Mouse (Mus musculus) midbrain, postnatal 0 days (tissue): ENCODE measurements around the gene Cib4. TPM values are rescaled to one million over a fixed set of nuclear protein-coding genes. Genes with fewer than 3 reads are reported as not detected.
A peak's percentile ranks its signal among the peaks of the same experiment; 100 is the strongest.

Source experiments
- ATAC-seq: fragments of 200-750 bp; cut with Nextera tagmentation; 2 replicates; pipeline ENCODE4 v1.8.0; 2017; ENCODE audit warnings: moderate number of reproducible peaks, mild to moderate bottlenecking, moderate TSS enrichment, moderate library complexity; ENCODE audit not compliant: low FRiP score
- DNase-seq: peaks from one replicate; pipeline ENCODE4 v3.0.0-alpha.2; 2015; ENCODE audit warnings: low spot score
- H3K27ac ChIP-seq: fragments of 300-500 bp; sonication (generic); 2 replicates; pipeline ENCODE4 v1.5.1; 2014; ENCODE audit warnings: low read depth, mild to moderate bottlenecking, low read length, mixed read lengths
- H3K27me3 ChIP-seq: fragments of 300-500 bp; sonication (generic); 2 replicates; pipeline ENCODE4 v1.6.1; 2014; ENCODE audit warnings: low read length, control low read depth, mixed read lengths; ENCODE audit not compliant: insufficient read depth
- H3K36me3 ChIP-seq: fragments of 300-500 bp; sonication (generic); 2 replicates; pipeline ENCODE4 v1.6.1; 2014; ENCODE audit warnings: low read length, control low read depth, mixed read lengths; ENCODE audit not compliant: insufficient read depth
- H3K4me1 ChIP-seq: fragments of 300-500 bp; sonication (generic); 2 replicates; pipeline ENCODE4 v1.6.1; 2014; ENCODE audit warnings: mild to moderate bottlenecking, control low read depth, antibody characterized with exemption, low read length, mixed read lengths; ENCODE audit not compliant: insufficient read depth
- H3K4me2 ChIP-seq: fragments of 300-500 bp; sonication (generic); 2 replicates; pipeline ENCODE4 v1.6.1; 2014; ENCODE audit warnings: low read depth, mild to moderate bottlenecking, low read length, mixed read lengths; ENCODE audit not compliant: poor library complexity, severe bottlenecking
- H3K4me3 ChIP-seq: fragments of 300-500 bp; sonication (generic); 2 replicates; pipeline ENCODE4 v1.5.1; 2014; ENCODE audit warnings: low read depth, mild to moderate bottlenecking, low read length, moderate library complexity
- H3K9ac ChIP-seq: fragments of 300-500 bp; sonication (generic); replicated peaks from 2 replicates; pipeline ENCODE4 v1.6.1; 2014; ENCODE audit warnings: mild to moderate bottlenecking, low read length, moderate library complexity, mixed read lengths; ENCODE audit not compliant: poor library complexity, severe bottlenecking
- H3K9me3 ChIP-seq: fragments of 300-500 bp; sonication (generic); 2 replicates; pipeline ENCODE4 v1.6.1; 2016; ENCODE audit warnings: low read length, control low read depth
- CTCF ChIP-seq: IDR thresholded peaks from 2 replicates; pipeline ENCODE4 v1.5.1; 2016; ENCODE audit warnings: antibody characterized with exemption, mild to moderate bottlenecking
- WGBS: fragments of 180-500 bp; shearing (Covaris S2); extraction: QIAGEN DNeasy Blood & Tissue Kit; methylation state at CpG from one replicate; pipeline ENCODE4 v1.1.7; 2014; 5-methylcytosine and 5-hydroxymethylcytosine counted together
- polyA plus RNA-seq: library from polyadenylated mRNA; unstranded; fragments of >200 nt; fragmentation: Nextera tagmentation; extraction: Ambion mirVana; gene quantifications from 2 replicates; pipeline ENCODE4 v1.2.1, GENCODE M21; 2015
- total RNA-seq: library from RNA; depleted of rRNA; stranded (reverse); fragments of >200 nt; gene quantifications from 2 replicates; pipeline ENCODE4 v1.2.3, GENCODE M21; 2014

The Cib4 gene
- total and polyA plus RNA-seq, 2 experiments from 2014 or later = not detected

DNA sequence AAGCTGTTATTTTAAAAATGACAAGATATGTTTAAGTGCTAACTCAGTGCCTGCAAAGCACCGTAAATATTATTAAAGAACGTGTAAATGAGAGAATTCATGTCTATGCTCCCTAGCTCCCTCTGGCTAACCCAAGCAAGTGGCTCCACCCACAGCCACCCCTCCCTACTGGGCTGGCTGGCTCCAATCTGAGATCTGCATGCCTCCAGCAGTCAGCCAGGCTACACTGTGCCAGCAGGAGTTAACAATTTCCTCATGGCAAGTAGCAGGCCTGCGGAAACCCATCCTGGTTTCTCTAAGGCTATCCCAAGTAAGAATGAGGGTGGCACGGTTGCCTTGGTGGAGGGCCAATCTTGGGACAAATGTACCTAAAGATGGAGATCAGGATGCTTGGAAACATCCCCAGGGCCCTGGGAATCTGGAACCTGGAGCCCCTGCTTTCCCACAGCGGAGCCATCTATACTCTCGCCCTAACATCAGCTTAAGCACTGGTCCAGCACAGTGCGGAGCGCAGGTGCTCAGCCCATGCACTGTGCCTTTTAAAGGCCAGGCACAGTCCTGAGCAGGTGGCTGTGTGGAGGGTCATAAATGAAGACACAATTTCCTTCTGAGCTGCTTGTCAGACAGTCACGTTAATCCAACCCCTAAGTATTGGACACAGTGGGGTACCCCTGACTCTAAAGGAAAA is 4.8 kb upstream of the Cib4 start:
- Histone ChIP-seq H3K27ac (no peak overlapping the region), H3K4me2 (no peak overlapping the region), H3K4me3 (no peak overlapping the region), H3K36me3 (no peaks in the 10 kb centered on the region), H3K9me3 (no peaks in the 10 kb centered on the region), H3K4me1 (no peaks in the 10 kb centered on the region), H3K27me3 (no peaks in the 10 kb centered on the region), H3K9ac (no peak overlapping the region)
- 58% methylated on average over 9 of the region's 9 CpGs for WGBS
- peak; percentile 31 for TF ChIP-seq CTCF
- ATAC-seq = no peak
- DNase-seq = peak; percentile 58

DNA sequence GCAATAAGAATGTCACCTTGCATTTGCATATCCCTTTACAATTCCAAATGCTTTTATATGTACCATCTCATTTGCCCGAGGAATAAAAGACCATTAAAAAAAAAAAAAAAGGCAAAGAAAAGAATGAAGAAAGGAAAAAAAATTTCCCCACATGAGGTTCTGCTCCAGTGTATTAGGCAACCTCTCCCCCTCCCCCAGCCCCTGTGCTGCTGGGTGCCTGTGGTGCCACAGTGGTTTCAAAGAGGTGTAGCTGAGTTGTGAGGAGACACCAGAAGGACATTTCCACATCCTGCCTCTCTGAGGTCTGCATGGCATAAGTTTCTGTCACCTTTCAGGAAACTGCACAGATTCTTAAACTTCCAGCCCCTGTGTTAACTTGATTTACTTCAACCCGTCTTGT is 3.0 kb upstream of the Cib4 start:
- Histone ChIP-seq H3K4me2 (no peak overlapping the region), H3K27ac (no peak overlapping the region), H3K9me3 (no peaks in the 10 kb centered on the region), H3K9ac (no peak overlapping the region), H3K4me1 (no peaks in the 10 kb centered on the region), H3K27me3 (no peaks in the 10 kb centered on the region), H3K36me3 (no peaks in the 10 kb centered on the region), H3K4me3 (no peak overlapping the region)
- TF ChIP-seq CTCF = no peak
- DNase-seq = no peak
- 61% methylated on average over 2 of the region's 2 CpGs for WGBS
- ATAC-seq = no peak

DNA sequence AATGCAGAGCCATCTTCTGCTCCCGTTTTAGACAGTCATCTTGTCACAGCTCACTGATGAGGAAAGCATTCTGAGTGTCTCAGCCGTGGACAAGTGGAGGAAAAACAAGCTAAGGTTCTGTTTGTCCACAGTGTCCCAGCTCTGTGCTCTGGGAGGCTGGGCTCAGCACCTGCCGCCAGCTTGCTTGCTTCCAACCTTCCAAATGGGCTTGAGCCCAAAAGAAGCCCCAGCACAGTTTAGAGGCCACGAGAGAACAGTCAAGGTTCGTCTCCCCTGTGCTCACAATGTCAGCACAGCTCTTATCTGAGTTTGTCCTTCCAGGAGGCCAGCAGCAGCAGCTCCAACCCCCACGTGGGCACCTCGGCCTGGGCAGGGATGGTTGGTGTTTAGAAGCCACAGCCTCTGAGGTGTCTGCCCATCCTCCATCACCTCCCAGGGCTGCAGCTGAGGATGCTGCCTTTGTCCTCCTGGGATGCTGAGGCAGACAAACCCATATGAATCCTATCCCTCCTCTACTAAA is 9.5 kb downstream of the Cib4 start:
- H3K4me2 ChIP-seq = no peak overlapping the region
- WGBS = 60% methylated on average over 7 of the region's 7 CpGs
- no peaks in the 10 kb centered on the region for H3K36me3 ChIP-seq
- DNase-seq = no peak
- no peak overlapping the region for H3K9ac ChIP-seq
- ATAC-seq = no peak
- no peak overlapping the region for H3K27ac ChIP-seq
- TF ChIP-seq CTCF = no peak
- H3K4me1 ChIP-seq = no peaks in the 10 kb centered on the region
- no peak overlapping the region for H3K4me3 ChIP-seq
- H3K9me3 ChIP-seq = no peaks in the 10 kb centered on the region
- H3K27me3 ChIP-seq = no peaks in the 10 kb centered on the region

DNA sequence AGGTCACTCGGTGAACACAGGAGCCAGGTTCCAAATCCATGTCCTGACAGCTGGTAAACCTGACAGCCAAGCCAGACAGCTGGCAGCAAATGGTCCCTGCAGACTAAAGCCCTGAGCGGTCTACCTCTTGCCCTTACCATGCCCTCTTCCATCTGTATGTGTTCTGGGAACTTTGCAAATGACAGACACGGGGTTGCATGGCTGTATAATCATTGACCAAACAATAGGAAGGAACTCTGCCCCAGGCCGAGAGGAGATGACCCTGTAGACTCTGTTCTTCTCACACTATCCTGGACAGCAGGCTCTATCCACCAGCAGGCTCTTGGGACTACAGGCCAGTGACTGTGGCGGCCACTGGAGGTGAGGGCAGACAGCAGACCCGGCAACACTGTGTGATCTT is 11.0 kb downstream of the Cib4 start:
- Histone ChIP-seq H3K4me1 (no peaks in the 10 kb centered on the region), H3K9me3 (no peaks in the 10 kb centered on the region), H3K27me3 (no peaks in the 10 kb centered on the region), H3K4me2 (no peak overlapping the region), H3K27ac (no peak overlapping the region), H3K36me3 (no peaks in the 10 kb centered on the region), H3K9ac (no peak overlapping the region), H3K4me3 (no peak overlapping the region)
- no peak for TF ChIP-seq CTCF
- DNase-seq = no peak
- WGBS = 85% methylated on average over 6 of the region's 6 CpGs
- no peak for ATAC-seq

DNA sequence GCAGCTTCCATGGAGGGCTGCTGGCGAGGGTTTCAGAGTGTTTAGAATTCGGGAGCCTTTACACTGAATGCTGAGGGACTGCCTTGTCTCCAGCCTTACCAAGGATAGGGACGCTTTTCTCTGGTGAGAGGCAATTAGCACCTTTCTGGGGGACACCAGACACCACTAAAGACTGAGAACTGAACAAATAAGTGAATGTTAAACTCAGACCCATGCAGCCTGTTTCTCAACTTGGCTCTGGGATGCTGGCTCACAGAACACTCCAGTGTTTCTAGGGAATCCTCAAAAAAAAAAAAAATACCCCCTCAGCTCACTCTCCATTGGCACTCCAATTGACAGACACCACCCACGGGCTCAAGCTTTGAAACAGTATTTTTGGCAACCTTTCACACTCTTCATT is 16.7 kb downstream of the Cib4 start:
- no peak overlapping the region for H3K9ac ChIP-seq
- WGBS = 45% methylated on average over 4 of the region's 4 CpGs
- no peaks in the 10 kb centered on the region for H3K9me3 ChIP-seq
- H3K27ac ChIP-seq = no peak overlapping the region
- no peak overlapping the region for H3K4me3 ChIP-seq
- no peak overlapping the region for H3K4me2 ChIP-seq
- no peaks in the 10 kb centered on the region for H3K4me1 ChIP-seq
- no peak for ATAC-seq
- H3K27me3 ChIP-seq = no peaks in the 10 kb centered on the region
- no peak for TF ChIP-seq CTCF
- DNase-seq = no peak
- no peaks in the 10 kb centered on the region for H3K36me3 ChIP-seq

DNA sequence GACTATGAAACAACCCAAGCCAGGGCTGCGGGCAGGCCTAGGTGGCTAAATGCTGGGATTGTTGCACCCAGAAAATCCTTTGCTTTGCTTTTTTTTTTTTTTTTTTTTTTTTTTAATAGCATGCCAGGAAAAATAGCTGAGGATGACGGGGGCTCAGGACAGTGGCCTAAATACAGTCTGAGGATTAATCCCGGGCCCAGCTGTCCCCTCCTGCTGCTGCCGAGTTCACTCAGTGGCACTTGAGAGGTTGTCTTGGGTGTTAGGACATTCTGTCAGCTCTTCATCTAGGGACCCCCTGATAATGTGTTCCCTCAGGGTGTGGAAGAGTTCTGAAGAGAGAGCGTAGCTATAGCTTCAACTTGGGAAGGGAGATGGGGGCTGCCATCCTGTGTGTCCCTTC is 18.5 kb downstream of the Cib4 start:
- no peak for DNase-seq
- Histone ChIP-seq H3K27me3 (no peaks in the 10 kb centered on the region), H3K27ac (no peak overlapping the region), H3K9me3 (no peaks in the 10 kb centered on the region), H3K4me1 (no peaks in the 10 kb centered on the region), H3K4me2 (no peak overlapping the region), H3K4me3 (no peak overlapping the region), H3K9ac (no peak overlapping the region), H3K36me3 (no peaks in the 10 kb centered on the region)
- WGBS = 61% methylated on average over 5 of the region's 5 CpGs
- TF ChIP-seq CTCF = no peak
- no peak for ATAC-seq
